Mouse (Mus musculus) MEL (cell line): Measurements from ENCODE around the gene Gstm7. TPM values are rescaled to one million over a fixed set of nuclear protein-coding genes. Genes with fewer than 3 reads are reported as not detected.

Experiments
- DNase-seq: peaks from one replicate; pipeline ENCODE4 v3.0.0; 2011; ENCODE audit warnings: low read depth, low spot score
- H3K27ac ChIP-seq: 2 replicates; pipeline ENCODE4 v1.5.1; 2012; ENCODE audit warnings: low read depth, mild to moderate bottlenecking, control low read depth, low read length, moderate library complexity; ENCODE audit not compliant: control insufficient read depth
- H3K27me3 ChIP-seq, 2 experiments: fragments of 150-350 bp in 1 of 2; sonication (generic) in 1 of 2; 2 replicates each; pipeline ENCODE4 v1.6.1; 2012; ENCODE audit warnings: low read length in 2 of 2, mild to moderate bottlenecking in 2 of 2, improper control_type of control experiment in 1 of 2, moderate library complexity in 1 of 2; ENCODE audit not compliant: insufficient read depth in 2 of 2, control insufficient read depth in 1 of 2
- H3K36me3 ChIP-seq, 2 experiments: 2 replicates each; pipeline ENCODE4 v1.6.1; 2012 to 2014; ENCODE audit warnings: low read length in 2 of 2, improper control_type of control experiment in 1 of 2, inconsistent platforms in 1 of 2, mild to moderate bottlenecking in 1 of 2; ENCODE audit not compliant: insufficient read depth in 2 of 2, control insufficient read depth in 1 of 2
- H3K4me1 ChIP-seq, 2 experiments: fragments of 150-350 bp in 1 of 2; sonication (generic) in 1 of 2; 2 replicates each; pipeline ENCODE4 v1.6.1; 2012; ENCODE audit warnings: low read length in 2 of 2, improper control_type of control experiment in 1 of 2, mild to moderate bottlenecking in 1 of 2; ENCODE audit not compliant: insufficient read depth in 2 of 2, control insufficient read depth in 1 of 2
- H3K4me3 ChIP-seq, 2 experiments: fragments of 150-350 bp in 1 of 2; sonication (generic) in 1 of 2; 2 replicates each; pipeline ENCODE4 v1.5.1; 2012; ENCODE audit warnings: low read depth in 2 of 2, low read length in 2 of 2, mild to moderate bottlenecking in 2 of 2, moderate library complexity in 2 of 2, control low read depth in 1 of 2, improper control_type of control experiment in 1 of 2; ENCODE audit not compliant: control insufficient read depth in 1 of 2, insufficient read depth in 1 of 2
- H3K79me2 ChIP-seq: 2 replicates; pipeline ENCODE4 v1.6.1; 2012; ENCODE audit warnings: mild to moderate bottlenecking, low read length, moderate library complexity; ENCODE audit not compliant: control insufficient read depth, poor library complexity, insufficient read depth
- H3K9ac ChIP-seq: 2 replicates; pipeline ENCODE4 v1.6.1; 2012; ENCODE audit warnings: low read depth, mild to moderate bottlenecking, control low read depth, low read length, moderate library complexity; ENCODE audit not compliant: control insufficient read depth, poor library complexity, severe bottlenecking
- H3K9me3 ChIP-seq: fragments of 150-350 bp; sonication (generic); replicated peaks from 2 replicates; pipeline ENCODE4 v1.6.1; 2012; ENCODE audit warnings: mild to moderate bottlenecking, low read length, improper control_type of control experiment, moderate library complexity; ENCODE audit not compliant: insufficient read depth
- ELF1 ChIP-seq: IDR thresholded peaks from 2 replicates; pipeline ENCODE4 v1.6.1; 2014; ENCODE audit warnings: low read depth, mild to moderate bottlenecking, inconsistent platforms, low read length, improper control_type of control experiment, moderate library complexity
- ETS1 ChIP-seq: IDR thresholded peaks from 2 replicates; pipeline ENCODE4 v1.6.1; 2012; ENCODE audit warnings: low read depth, mild to moderate bottlenecking, inconsistent platforms, low read length, improper control_type of control experiment, moderate library complexity
- MEF2A ChIP-seq: IDR thresholded peaks from 2 replicates; pipeline ENCODE4 v1.6.1; 2014; ENCODE audit warnings: low read depth, mild to moderate bottlenecking, inconsistent platforms, low read length, improper control_type of control experiment; ENCODE audit not compliant: poor library complexity, insufficient replicate concordance, severe bottlenecking; ENCODE audit errors: extremely low read depth
- MYB ChIP-seq: IDR thresholded peaks from 2 replicates; pipeline ENCODE4 v1.6.1; 2011; ENCODE audit warnings: mild to moderate bottlenecking, low read depth, low read length, improper control_type of control experiment
- NELFE ChIP-seq: IDR thresholded peaks from 2 replicates; pipeline ENCODE4 v1.6.1; 2011; ENCODE audit warnings: low read depth, low read length, improper control_type of control experiment
- POLR2A ChIP-seq, 2 experiments: IDR thresholded peaks; 2 replicates each; pipeline ENCODE4 v1.6.1; 2011 to 2012; ENCODE audit warnings: low read length in 2 of 2, mild to moderate bottlenecking in 2 of 2, control low read depth in 1 of 2, improper control_type of control experiment in 1 of 2, low read depth in 1 of 2, moderate library complexity in 1 of 2; ENCODE audit not compliant: control insufficient read depth in 1 of 2, insufficient read depth in 1 of 2, poor library complexity in 1 of 2
- SIN3A ChIP-seq: IDR thresholded peaks from 2 replicates; pipeline ENCODE4 v1.6.1; 2012; ENCODE audit warnings: low read length, improper control_type of control experiment, inconsistent platforms
- TBP ChIP-seq: IDR thresholded peaks from 2 replicates; pipeline ENCODE4 v1.8.0; 2011; ENCODE audit warnings: low read depth, low read length, improper control_type of control experiment
- UBTF ChIP-seq: IDR thresholded peaks from 2 replicates; pipeline ENCODE4 v1.6.1; 2012; ENCODE audit warnings: low read depth, mild to moderate bottlenecking, inconsistent platforms, low read length, improper control_type of control experiment, moderate library complexity, borderline replicate concordance; ENCODE audit not compliant: insufficient read depth
- ZC3H11A ChIP-seq: IDR thresholded peaks from 2 replicates; pipeline ENCODE4 v1.6.1; 2012; ENCODE audit warnings: low read depth, mild to moderate bottlenecking, inconsistent platforms, low read length, improper control_type of control experiment
- ZKSCAN1 ChIP-seq: IDR thresholded peaks from 2 replicates; pipeline ENCODE4 v1.6.1; 2012; ENCODE audit warnings: low read depth, mild to moderate bottlenecking, inconsistent platforms, low read length, improper control_type of control experiment, moderate library complexity
- polyA plus RNA-seq, 2 experiments: library from polyadenylated mRNA; stranded (reverse) in 1 of 2; unstranded in 1 of 2; fragments of >175 nt in 1 of 2; fragments of >200 nt in 1 of 2; gene quantifications; 2 replicates each; pipeline versions ENCODE4 v1.2.1 to v1.2.4; 2012; ENCODE audit warnings: low replicate concordance in 2 of 2, low read depth in 1 of 2; ENCODE audit not compliant: insufficient read length in 2 of 2, insufficient read depth in 1 of 2, missing spikeins in 1 of 2
- total RNA-seq: library from RNA; depleted of rRNA; stranded (reverse); fragments of 300-350 nt; gene quantifications from 2 replicates; pipeline ENCODE4 v1.2.3, GENCODE M21; 2012

The Gstm7 gene
- total and polyA plus RNA-seq, 3 experiments: 0.24 TPM; not detected in 2

- Histone ChIP-seq H3K27me3 (peaks cover 5 to 6% of the 10 kb centered on the region in 2 experiments), H3K4me1 (peaks cover 2 to 12% of the 10 kb centered on the region in 2 experiments; a peak in 2 of 4 replicates), H3K9me3 (no peaks in the 10 kb centered on the region), H3K4me3 (no peak overlapping the region), H3K36me3 (peaks cover 0 to 4% of the 10 kb centered on the region in 2 experiments; a peak in 2 of 4 replicates), H3K9ac (no peak overlapping the region), H3K79me2 (no peaks in the 10 kb centered on the region), H3K27ac (no peak overlapping the region)
- DNase-seq: no peak
- no peak for TF ChIP-seq UBTF
- no peak for TF ChIP-seq MEF2A
These were observed 2.9 kb downstream of the Gstm7 start for GRCm38 (mm10) chr3:107928691-107929090.

- H3K27ac ChIP-seq: no peak overlapping the region
- H3K79me2 ChIP-seq: no peaks in the 10 kb centered on the region
- no peak for DNase-seq
- peaks cover 2 to 12% of the 10 kb centered on the region in 2 experiments; a peak in 2 of 4 replicates for H3K4me1 ChIP-seq
- H3K27me3 ChIP-seq: peaks cover 5 to 6% of the 10 kb centered on the region in 2 experiments
- H3K36me3 ChIP-seq: peaks cover 0 to 4% of the 10 kb centered on the region in 2 experiments; a peak in 2 of 4 replicates
- H3K9me3 ChIP-seq: no peaks in the 10 kb centered on the region
- no peak overlapping the region for H3K9ac ChIP-seq
- TF ChIP-seq ZKSCAN1: no peak
- TF ChIP-seq ETS1: no peak
- no peak for TF ChIP-seq ZC3H11A
- no peak for TF ChIP-seq SIN3A
- no peak for TF ChIP-seq MYB
- no peak for TF ChIP-seq ELF1
- no peak for TF ChIP-seq MEF2A
- TF ChIP-seq NELFE: no peak
- H3K4me3 ChIP-seq: no peak overlapping the region
These were observed 3.8 kb downstream of the Gstm7 start for GRCm38 (mm10) chr3:107927841-107928240.

- H3K9me3 ChIP-seq: no peaks in the 10 kb centered on the region
- H3K27me3 ChIP-seq: peaks cover 5 to 6% of the 10 kb centered on the region in 2 experiments
- no peaks in the 10 kb centered on the region for H3K79me2 ChIP-seq
- DNase-seq: no peak
- no peak overlapping the region for H3K9ac ChIP-seq
- H3K36me3 ChIP-seq: no peaks in the 10 kb centered on the region
- H3K4me3 ChIP-seq: no peak overlapping the region
- H3K27ac ChIP-seq: no peak overlapping the region
- no peaks in the 10 kb centered on the region for H3K4me1 ChIP-seq
- TF ChIP-seq ETS1 (no peak), POLR2A (IDR thresholded peaks at IDR 0.05; ENCODE audit: control insufficient read depth in 1 of 2, insufficient read depth in 1 of 2, low read depth in 1 of 2, low read length in 2 of 2, poor library complexity in 1 of 2) (no peak), TBP (no peak)
These were observed 6.3 kb downstream of the Gstm7 start for GRCm38 (mm10) chr3:107925335-107925734.
